Mouse (Mus musculus): Measurements from ENCODE around the gene Fsd2. TPM values are rescaled to one million over a fixed set of nuclear protein-coding genes. Genes with fewer than 3 reads are reported as not detected.

Gene Fsd2
- total and polyA plus RNA-seq, 3 experiments = 0.26 to 1.6 (median 0.54) TPM

GRCm38 (mm10) chr7:81592686-81593085 lies 25.9 kb upstream of the Fsd2 start:
- no peaks in the 10 kb centered on the region for H3K27me3 ChIP-seq (replicated peaks)
- dilution Hi-C loops (cut with MboI; ENCODE audit: extremely low pct_ligation_motif_present, extremely low pct_unique_long_range_greater_than_20kb, low sequenced_read_pairs) = no loop called here
- in situ Hi-C loops (cut with MboI; ENCODE audit: low pct_ligation_motif_present, low pct_unique_long_range_greater_than_20kb, low sequenced_read_pairs) = no loop called here
- H3K4me2 ChIP-seq (ENCODE audit: insufficient read depth, low read depth, poor library complexity, severe bottlenecking) = no peak overlapping the region
- H3K4me1 ChIP-seq (ENCODE audit: control insufficient read depth in 1 of 2, insufficient read depth in 2 of 2) = no peaks in the 10 kb centered on the region
- TF ChIP-seq ZKSCAN1 (IDR thresholded peaks at IDR 0.05; ENCODE audit: borderline replicate concordance, low read depth, low read length) (no peak), ETS1 (conservative IDR thresholded peaks at IDR 0.05; ENCODE audit: low read depth, low read length) (no peak), MXI1 (IDR thresholded peaks at IDR 0.05; ENCODE audit: low read depth, low read length) (no peak), IRF4 (IDR thresholded peaks at IDR 0.05; ENCODE audit: low read depth, low read length) (no peak)
- H3K9me3 ChIP-seq (replicated peaks; ENCODE audit: low read length) = peaks cover 1% of the 10 kb centered on the region
- H3K9ac ChIP-seq (ENCODE audit: insufficient read depth, low read depth) = no peak overlapping the region
- H3K4me3 ChIP-seq (replicated peaks in 1 of 3; ENCODE audit: low read depth in 2 of 3, low read length in 2 of 3, poor library complexity in 1 of 3) = no peak overlapping the region
- H3K27ac ChIP-seq (ENCODE audit: insufficient read depth, low read depth) = no peak overlapping the region
- H3K79me2 ChIP-seq (replicated peaks; ENCODE audit: control insufficient read depth, extremely low read depth, insufficient read depth, poor library complexity, severe bottlenecking) = no peaks in the 10 kb centered on the region
- no peak for DNase-seq (ENCODE audit: extremely low read depth)
- H3K36me3 ChIP-seq (replicated peaks in 1 of 2; ENCODE audit: control insufficient read depth in 1 of 2, insufficient read depth in 1 of 2, low read length in 1 of 2) = peaks cover 67 to 96% of the 10 kb centered on the region in 2 experiments

- no peak overlapping the region for H3K27ac ChIP-seq (ENCODE audit: insufficient read depth, low read depth)
- no peaks in the 10 kb centered on the region; the same call in 1 of the 2 replicates for H3K79me2 ChIP-seq (replicated peaks; ENCODE audit: control insufficient read depth, extremely low read depth, insufficient read depth, poor library complexity, severe bottlenecking)
- TF ChIP-seq ZC3H11A (IDR thresholded peaks at IDR 0.05; ENCODE audit: low read depth, low read length) (no peak), CTCF (conservative IDR thresholded peaks at IDR 0.05 in 1 of 2, IDR thresholded peaks at IDR 0.05 in 1 of 2; ENCODE audit: low read depth in 2 of 2, low read length in 2 of 2) (no peak), RCOR1 (conservative IDR thresholded peaks at IDR 0.05; ENCODE audit: low read depth, low read length) (no peak), RAD21 (IDR thresholded peaks at IDR 0.05; ENCODE audit: low read depth, low read length) (no peak), POLR2A (IDR thresholded peaks at IDR 0.05; ENCODE audit: low read depth, low read length) (no peak), ETS1 (conservative IDR thresholded peaks at IDR 0.05; ENCODE audit: low read depth, low read length) (no peak), HCFC1 (IDR thresholded peaks at IDR 0.05; ENCODE audit: low read depth, low read length) (no peak), MYC (IDR thresholded peaks at IDR 0.05; ENCODE audit: low read depth, low read length) (no peak), MXI1 (IDR thresholded peaks at IDR 0.05; ENCODE audit: low read depth, low read length) (no peak), KAT2A (IDR thresholded peaks at IDR 0.05; ENCODE audit: insufficient replicate concordance, low read length) (no peak), ELF1 (IDR thresholded peaks at IDR 0.05; ENCODE audit: low read depth, low read length) (no peak)
- dilution Hi-C loops (cut with MboI; ENCODE audit: extremely low pct_ligation_motif_present, extremely low pct_unique_long_range_greater_than_20kb, low sequenced_read_pairs) (no loop called here), in situ Hi-C loops (cut with MboI; ENCODE audit: low pct_ligation_motif_present, low pct_unique_long_range_greater_than_20kb, low sequenced_read_pairs) (no loop called here)
- no peak overlapping the region for H3K4me3 ChIP-seq (replicated peaks in 1 of 3; ENCODE audit: low read depth in 2 of 3, low read length in 2 of 3, poor library complexity in 1 of 3)
- H3K27me3 ChIP-seq (replicated peaks) = no peaks in the 10 kb centered on the region
- no peak overlapping the region for H3K9ac ChIP-seq (ENCODE audit: insufficient read depth, low read depth)
- H3K4me2 ChIP-seq (ENCODE audit: insufficient read depth, low read depth, poor library complexity, severe bottlenecking) = no peak overlapping the region
- H3K4me1 ChIP-seq (ENCODE audit: control insufficient read depth in 1 of 2, insufficient read depth in 2 of 2) = no peaks in the 10 kb centered on the region
- H3K9me3 ChIP-seq (replicated peaks; ENCODE audit: low read length) = peaks cover 13% of the 10 kb centered on the region
- no peak for DNase-seq (ENCODE audit: extremely low read depth)
- H3K36me3 ChIP-seq (replicated peaks in 1 of 2; ENCODE audit: control insufficient read depth in 1 of 2, insufficient read depth in 1 of 2, low read length in 1 of 2) = peaks cover 50 to 81% of the 10 kb centered on the region in 2 experiments
These were observed 20.5 kb upstream of the Fsd2 start for GRCm38 (mm10) chr7:81587238-81587637.

GRCm38 (mm10) chr7:81585326-81585725 lies 18.6 kb upstream of the Fsd2 start:
- no peak for TF ChIP-seq PAX5 (IDR thresholded peaks at IDR 0.05; ENCODE audit: low read length)
- TF ChIP-seq POLR2AphosphoS2 (IDR thresholded peaks at IDR 0.05; ENCODE audit: low read depth, low read length) = no peak
- TF ChIP-seq CHD2 (IDR thresholded peaks at IDR 0.05; ENCODE audit: low read length) = no peak
- no peak for TF ChIP-seq JUN (IDR thresholded peaks at IDR 0.05; ENCODE audit: insufficient read depth, low read depth, low read length)
- TF ChIP-seq RAD21 (IDR thresholded peaks at IDR 0.05; ENCODE audit: low read depth, low read length) = no peak
- TF ChIP-seq SMC3 (IDR thresholded peaks at IDR 0.05; ENCODE audit: low read depth, low read length) = no peak
- no peak for TF ChIP-seq MAX (IDR thresholded peaks at IDR 0.05; ENCODE audit: low read length)
- TF ChIP-seq ZMIZ1 (IDR thresholded peaks at IDR 0.05; ENCODE audit: low read depth, low read length) = no peak
- no peak for TF ChIP-seq ZKSCAN1 (IDR thresholded peaks at IDR 0.05; ENCODE audit: borderline replicate concordance, low read depth, low read length)
- no peak for TF ChIP-seq USF2 (conservative IDR thresholded peaks at IDR 0.05; ENCODE audit: low read depth, low read length)
- TF ChIP-seq POLR2A (IDR thresholded peaks at IDR 0.05; ENCODE audit: low read depth, low read length) = no peak
- TF ChIP-seq MYC (IDR thresholded peaks at IDR 0.05; ENCODE audit: low read depth, low read length) = no peak
- TF ChIP-seq MAZ (IDR thresholded peaks at IDR 0.05; ENCODE audit: low read depth, low read length) = no peak
- H3K27me3 ChIP-seq (replicated peaks) = no peaks in the 10 kb centered on the region
- DNase-seq (ENCODE audit: extremely low read depth) = no peak
- in situ Hi-C loops (cut with MboI; ENCODE audit: low pct_ligation_motif_present, low pct_unique_long_range_greater_than_20kb, low sequenced_read_pairs) (no loop called here), dilution Hi-C loops (cut with MboI; ENCODE audit: extremely low pct_ligation_motif_present, extremely low pct_unique_long_range_greater_than_20kb, low sequenced_read_pairs) (no loop called here)
- H3K79me2 ChIP-seq (replicated peaks; ENCODE audit: control insufficient read depth, extremely low read depth, insufficient read depth, poor library complexity, severe bottlenecking) = no peaks in the 10 kb centered on the region; the same call in 1 of the 2 replicates
- H3K36me3 ChIP-seq (replicated peaks in 1 of 2; ENCODE audit: control insufficient read depth in 1 of 2, insufficient read depth in 1 of 2, low read length in 1 of 2) = peaks cover 42 to 68% of the 10 kb centered on the region in 2 experiments
- no peak overlapping the region for H3K27ac ChIP-seq (ENCODE audit: insufficient read depth, low read depth)
- H3K9ac ChIP-seq (ENCODE audit: insufficient read depth, low read depth) = no peak overlapping the region
- H3K9me3 ChIP-seq (replicated peaks; ENCODE audit: low read length) = peaks cover 13% of the 10 kb centered on the region
- H3K4me3 ChIP-seq (replicated peaks in 1 of 3; ENCODE audit: low read depth in 2 of 3, low read length in 2 of 3, poor library complexity in 1 of 3) = no peak overlapping the region
- no peaks in the 10 kb centered on the region for H3K4me1 ChIP-seq (ENCODE audit: control insufficient read depth in 1 of 2, insufficient read depth in 2 of 2)
- no peak overlapping the region for H3K4me2 ChIP-seq (ENCODE audit: insufficient read depth, low read depth, poor library complexity, severe bottlenecking)

Data from CH12.LX (cell line).